Mouse (Mus musculus): ENCODE measurements around the gene Bst1. TPM values are rescaled to one million over a fixed set of nuclear protein-coding genes. Genes with fewer than 3 reads are reported as not detected.

Gene Bst1
- polyA plus RNA-seq, 2 experiments = 0.19 to 0.69 TPM

DNA sequence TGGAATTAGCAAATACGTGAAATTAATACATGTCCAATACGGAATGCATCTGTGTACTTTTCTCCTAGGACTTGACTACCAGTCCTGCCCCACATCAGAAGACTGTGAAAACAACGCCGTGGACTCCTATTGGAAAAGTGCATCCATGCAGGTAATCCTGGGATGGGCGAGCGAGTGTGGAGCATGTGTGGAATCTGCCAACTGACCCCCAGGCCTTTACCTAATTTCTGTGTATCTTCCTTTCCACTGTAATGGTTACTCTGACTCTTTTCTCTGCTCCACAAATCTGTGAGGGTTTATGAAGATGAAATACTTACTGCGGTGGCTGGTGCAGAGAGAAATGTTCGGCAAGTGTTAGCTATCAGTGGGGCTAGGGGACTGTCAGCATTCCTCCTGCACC lies 3.5 kb downstream of the Bst1 start:
- TF ChIP-seq CTCF (IDR thresholded peaks at IDR 0.05; ENCODE audit: low read depth) (no peak), EP300 (IDR thresholded peaks at IDR 0.05; ENCODE audit: low read depth) (no peak)
- WGBS (ENCODE audit: insufficient replicate concordance) = 73% methylated on average over 8 of the region's 8 CpGs
- Histone ChIP-seq H3K4me2 (ENCODE audit: low read depth) (no peak overlapping the region), H3K4me1 (replicated peaks; ENCODE audit: control insufficient read depth in 2 of 2, insufficient read depth in 2 of 2, low read length in 1 of 2) (no peaks in the 10 kb centered on the region), H3K4me3 (ENCODE audit: insufficient read depth in 1 of 2, low read depth in 2 of 2, low read length in 2 of 2) (no peak overlapping the region), H3K27me3 (ENCODE audit: control insufficient read depth, insufficient read depth, low read length) (no peaks in the 10 kb centered on the region), H3K9ac (replicated peaks) (no peak overlapping the region), H3K27ac (no peak overlapping the region), H3K9me3 (ENCODE audit: control insufficient read depth, low read length) (no peaks in the 10 kb centered on the region), H3K36me3 (replicated peaks; ENCODE audit: control insufficient read depth, insufficient read depth, low read depth) (no peaks in the 10 kb centered on the region)
- DNase-seq (ENCODE audit: low read depth in 3 of 3, low spot score in 3 of 3) (no peak), ATAC-seq (ENCODE audit: insufficient read depth) (no peak)

DNA sequence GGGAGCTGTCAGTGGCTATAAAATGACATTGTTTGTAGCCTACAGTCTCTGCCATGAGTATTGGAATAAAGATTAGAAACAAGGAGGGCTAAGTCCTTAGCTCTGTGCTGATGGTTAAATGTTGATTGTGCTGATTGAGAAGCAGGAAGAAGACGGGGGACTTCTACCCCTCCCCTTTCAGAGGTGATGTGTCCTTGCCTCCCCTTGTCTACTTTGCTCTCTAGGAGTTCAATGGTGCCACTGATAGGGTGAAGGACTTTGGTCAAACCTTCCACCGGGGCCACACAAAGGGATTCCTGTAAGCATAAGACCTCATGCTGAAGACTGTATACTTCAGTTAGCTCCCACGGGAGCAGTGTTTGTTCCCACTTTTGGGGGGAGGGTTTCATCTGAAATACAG lies 4.1 kb downstream of the Bst1 start:
- Histone ChIP-seq H3K36me3 (replicated peaks; ENCODE audit: control insufficient read depth, insufficient read depth, low read depth) (no peaks in the 10 kb centered on the region), H3K4me2 (ENCODE audit: low read depth) (no peak overlapping the region), H3K4me3 (ENCODE audit: insufficient read depth in 1 of 2, low read depth in 2 of 2, low read length in 2 of 2) (no peak overlapping the region), H3K27me3 (ENCODE audit: control insufficient read depth, insufficient read depth, low read length) (no peaks in the 10 kb centered on the region), H3K4me1 (replicated peaks; ENCODE audit: control insufficient read depth in 2 of 2, insufficient read depth in 2 of 2, low read length in 1 of 2) (no peaks in the 10 kb centered on the region), H3K9me3 (ENCODE audit: control insufficient read depth, low read length) (no peaks in the 10 kb centered on the region), H3K9ac (replicated peaks) (no peak overlapping the region), H3K27ac (no peak overlapping the region)
- TF ChIP-seq CTCF (IDR thresholded peaks at IDR 0.05; ENCODE audit: low read depth) (no peak), EP300 (IDR thresholded peaks at IDR 0.05; ENCODE audit: low read depth) (no peak)
- DNase-seq (ENCODE audit: low read depth in 3 of 3, low spot score in 3 of 3) = no peak
- WGBS (ENCODE audit: insufficient replicate concordance) = 48% methylated on average over 3 of the region's 3 CpGs
- no peak for ATAC-seq (ENCODE audit: insufficient read depth)

DNA sequence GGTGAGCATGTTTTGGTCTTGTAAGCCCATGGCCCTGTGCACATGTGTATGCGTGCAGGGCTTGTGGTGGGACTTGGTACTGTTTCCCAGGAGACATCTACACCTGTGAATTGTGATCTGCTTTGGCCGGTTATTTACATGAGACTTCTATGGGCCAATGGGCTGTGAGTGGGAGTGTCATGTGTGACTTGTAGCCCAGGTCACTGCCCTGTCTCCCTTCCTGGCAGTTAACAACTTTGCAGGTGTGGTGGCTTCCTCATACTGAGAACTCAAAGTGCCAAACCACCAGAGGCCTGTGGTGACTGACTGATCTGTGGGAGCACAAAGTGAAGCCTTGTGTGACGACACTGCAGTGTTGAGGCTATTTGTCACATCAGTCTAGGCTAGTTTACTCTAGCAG lies 5.9 kb downstream of the Bst1 start:
- ATAC-seq (ENCODE audit: insufficient read depth) (no peak), DNase-seq (ENCODE audit: low read depth in 3 of 3, low spot score in 3 of 3) (no peak)
- Histone ChIP-seq H3K9ac (replicated peaks) (no peak overlapping the region), H3K27me3 (ENCODE audit: control insufficient read depth, insufficient read depth, low read length) (no peaks in the 10 kb centered on the region), H3K9me3 (ENCODE audit: control insufficient read depth, low read length) (no peaks in the 10 kb centered on the region), H3K27ac (no peak overlapping the region), H3K4me3 (ENCODE audit: insufficient read depth in 1 of 2, low read depth in 2 of 2, low read length in 2 of 2) (no peak overlapping the region), H3K36me3 (replicated peaks; ENCODE audit: control insufficient read depth, insufficient read depth, low read depth) (no peaks in the 10 kb centered on the region), H3K4me2 (ENCODE audit: low read depth) (no peak overlapping the region), H3K4me1 (replicated peaks; ENCODE audit: control insufficient read depth in 2 of 2, insufficient read depth in 2 of 2, low read length in 1 of 2) (no peaks in the 10 kb centered on the region)
- 55% methylated on average over 3 of the region's 3 CpGs for WGBS (ENCODE audit: insufficient replicate concordance)
- TF ChIP-seq EP300 (IDR thresholded peaks at IDR 0.05; ENCODE audit: low read depth) (no peak), CTCF (IDR thresholded peaks at IDR 0.05; ENCODE audit: low read depth) (no peak)

DNA sequence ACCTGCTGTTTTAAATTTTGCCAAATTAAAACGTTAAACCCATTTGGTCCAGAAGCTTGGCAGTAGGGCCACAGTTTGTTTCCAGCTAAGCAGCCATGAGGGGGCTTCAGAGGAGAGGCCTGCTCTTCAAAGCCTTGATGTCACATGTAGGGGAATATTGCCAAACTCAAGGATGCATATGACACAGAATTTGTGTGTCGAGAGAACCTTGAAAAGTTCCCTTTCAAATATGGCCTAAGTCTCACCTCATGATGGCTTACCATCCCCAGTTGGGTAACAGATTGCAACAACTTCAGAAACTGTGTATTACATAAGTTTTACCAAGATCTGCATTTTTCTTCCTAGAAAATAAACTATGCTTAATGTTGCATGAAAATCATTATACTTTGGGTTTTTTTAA lies 8.2 kb downstream of the Bst1 start:
- Histone ChIP-seq H3K27ac (no peak overlapping the region), H3K4me3 (ENCODE audit: insufficient read depth in 1 of 2, low read depth in 2 of 2, low read length in 2 of 2) (no peak overlapping the region)
- ATAC-seq (ENCODE audit: insufficient read depth) = no peak

DNA sequence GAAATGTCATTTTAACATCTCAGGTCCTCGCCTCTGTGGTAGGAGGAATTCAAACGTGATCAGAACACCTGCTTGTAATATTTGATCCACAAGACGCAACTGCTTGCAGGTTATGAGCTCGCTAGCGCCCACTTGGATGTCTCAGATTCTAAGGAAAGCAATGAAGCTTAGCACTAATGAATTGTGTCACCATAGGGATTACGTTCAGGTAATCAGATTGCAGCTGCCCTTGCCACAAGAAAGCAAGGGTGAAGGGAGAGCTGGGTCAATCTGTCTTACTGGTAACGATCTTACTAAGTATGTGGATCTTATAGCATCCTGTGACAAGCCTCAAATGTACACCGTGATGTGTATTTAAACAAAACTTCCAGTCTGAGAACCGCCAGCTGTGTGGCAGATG lies 8.7 kb downstream of the Bst1 start:
- Histone ChIP-seq H3K27me3 (ENCODE audit: control insufficient read depth, insufficient read depth, low read length) (no peaks in the 10 kb centered on the region), H3K4me2 (ENCODE audit: low read depth) (no peak overlapping the region), H3K27ac (no peak overlapping the region), H3K4me1 (replicated peaks; ENCODE audit: control insufficient read depth in 2 of 2, insufficient read depth in 2 of 2, low read length in 1 of 2) (no peaks in the 10 kb centered on the region), H3K4me3 (ENCODE audit: insufficient read depth in 1 of 2, low read depth in 2 of 2, low read length in 2 of 2) (no peak overlapping the region), H3K36me3 (replicated peaks; ENCODE audit: control insufficient read depth, insufficient read depth, low read depth) (no peaks in the 10 kb centered on the region), H3K9ac (replicated peaks) (no peak overlapping the region), H3K9me3 (ENCODE audit: control insufficient read depth, low read length) (no peaks in the 10 kb centered on the region)
- 67% methylated on average over 9 of the region's 9 CpGs for WGBS (ENCODE audit: insufficient replicate concordance)
- DNase-seq (ENCODE audit: low read depth in 3 of 3, low spot score in 3 of 3) (no peak), ATAC-seq (ENCODE audit: insufficient read depth) (no peak)
- TF ChIP-seq CTCF (IDR thresholded peaks at IDR 0.05; ENCODE audit: low read depth) (no peak), EP300 (IDR thresholded peaks at IDR 0.05; ENCODE audit: low read depth) (no peak)

More for the DNA sequence above, 8.2 kb downstream of the Bst1 start:
- no peaks in the 10 kb centered on the region for H3K36me3 ChIP-seq (replicated peaks; ENCODE audit: control insufficient read depth, insufficient read depth, low read depth)
- no peaks in the 10 kb centered on the region for H3K4me1 ChIP-seq (replicated peaks; ENCODE audit: control insufficient read depth in 2 of 2, insufficient read depth in 2 of 2, low read length in 1 of 2)
- no peak for DNase-seq (ENCODE audit: low read depth in 3 of 3, low spot score in 3 of 3)
- WGBS (ENCODE audit: insufficient replicate concordance) = 72% methylated on average over 2 of the region's 2 CpGs
- no peaks in the 10 kb centered on the region for H3K9me3 ChIP-seq (ENCODE audit: control insufficient read depth, low read length)
- H3K4me2 ChIP-seq (ENCODE audit: low read depth) = no peak overlapping the region
- H3K9ac ChIP-seq (replicated peaks) = no peak overlapping the region
- no peak for TF ChIP-seq CTCF (IDR thresholded peaks at IDR 0.05; ENCODE audit: low read depth)
- no peak for TF ChIP-seq EP300 (IDR thresholded peaks at IDR 0.05; ENCODE audit: low read depth)
- H3K27me3 ChIP-seq (ENCODE audit: control insufficient read depth, insufficient read depth, low read length) = no peaks in the 10 kb centered on the region
